37 mouse cellular contexts compared by ENCODE assay signal in the genomic region with DNA sequence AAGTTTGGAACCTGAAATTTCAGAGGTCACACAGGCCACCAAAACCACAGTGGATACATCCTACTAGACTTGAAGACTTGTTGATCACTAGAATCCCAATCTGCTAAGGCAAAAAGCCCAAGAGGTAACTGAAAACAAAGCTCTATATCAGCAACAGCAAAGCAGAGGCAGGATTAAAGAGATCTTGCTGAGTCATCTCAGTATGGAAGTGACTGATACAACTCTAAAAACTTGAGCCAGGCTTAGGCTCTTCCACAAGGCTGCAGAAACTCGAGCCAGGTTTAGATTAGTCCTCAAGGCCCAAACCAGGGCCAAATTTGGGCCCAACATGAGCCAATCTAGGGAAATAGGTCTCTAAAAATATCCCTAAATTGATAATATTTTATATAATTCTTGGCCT. TPM values are rescaled to one million over a fixed set of nuclear protein-coding genes. Genes with fewer than 3 reads are reported as not detected.
"Had no signal": no experiment of that assay in that cellular context is flagged by ENCODE, and none has a peak within 500 bp of the region (broad histone marks: within the 10 kb centered on the region; RNA-seq: fewer than 3 reads in every experiment).

No protein-coding gene starts in this region.

- H3K4me1 ChIP-seq: embryonic facial prominence, embryonic 10.5 days; embryonic facial prominence, embryonic 12.5 days; embryonic facial prominence, embryonic 13.5 days; embryonic facial prominence, embryonic 15.5 days; forebrain, embryonic 10.5 days; forebrain, embryonic 12.5 days; forebrain, embryonic 13.5 days; forebrain, embryonic 15.5 days; heart, embryonic 10.5 days had no signal

- H3K4me2 ChIP-seq: embryonic facial prominence, embryonic 12.5 days; embryonic facial prominence, embryonic 13.5 days; embryonic facial prominence, embryonic 15.5 days; forebrain, embryonic 12.5 days; forebrain, embryonic 13.5 days; forebrain, embryonic 15.5 days had no signal

- ATAC-seq: forebrain, embryonic 13.5 days; forebrain, embryonic 14.5 days; forebrain, embryonic 15.5 days; forebrain, embryonic 16.5 days; forebrain, postnatal 0 days had no signal

- H3K36me3 ChIP-seq: embryonic facial prominence, embryonic 10.5 days; embryonic facial prominence, embryonic 12.5 days; embryonic facial prominence, embryonic 13.5 days; embryonic facial prominence, embryonic 15.5 days; forebrain, embryonic 10.5 days; forebrain, embryonic 12.5 days; forebrain, embryonic 15.5 days; heart, embryonic 10.5 days had no signal

- H3K9me3 ChIP-seq: embryonic facial prominence, embryonic 10.5 days; embryonic facial prominence, embryonic 12.5 days; embryonic facial prominence, embryonic 13.5 days; embryonic facial prominence, embryonic 15.5 days; forebrain, embryonic 10.5 days; forebrain, embryonic 12.5 days; forebrain, embryonic 13.5 days; forebrain, embryonic 15.5 days; heart, embryonic 10.5 days had no signal

- DNase-seq: cerebellum, adult 9-11 months; cerebellum, postnatal 10 days; cerebellum, postnatal 14 days; cerebellum, postnatal 25 days; cerebellum, postnatal 36 days; embryo, embryonic 11 days; forebrain, postnatal 0 days; gastrocnemius, adult 2 months; gastrocnemius, postnatal 10 days; gastrocnemius, postnatal 14 days; gastrocnemius, postnatal 25 days; gastrocnemius, postnatal 36 days; heart, adult 18-20 months; heart, adult 2 months had no signal

- H3K27me3 ChIP-seq: embryonic facial prominence, embryonic 12.5 days; embryonic facial prominence, embryonic 13.5 days; embryonic facial prominence, embryonic 15.5 days; forebrain, embryonic 12.5 days; forebrain, embryonic 13.5 days; forebrain, embryonic 15.5 days had no signal

- H3K4me3 ChIP-seq: embryonic facial prominence, embryonic 10.5 days; embryonic facial prominence, embryonic 12.5 days; embryonic facial prominence, embryonic 13.5 days; embryonic facial prominence, embryonic 15.5 days; erythroblast, embryonic 14.5 days; forebrain, embryonic 10.5 days; forebrain, embryonic 12.5 days; forebrain, embryonic 13.5 days; forebrain, embryonic 15.5 days; gastrocnemius, adult 2 months; heart, adult 2 months; heart, embryonic 10.5 days had no signal

- H3K9ac ChIP-seq: embryonic facial prominence, embryonic 12.5 days; embryonic facial prominence, embryonic 13.5 days; embryonic facial prominence, embryonic 15.5 days; forebrain, embryonic 12.5 days; forebrain, embryonic 13.5 days; forebrain, embryonic 15.5 days; forebrain, postnatal 0 days had no signal

- H3K27ac ChIP-seq: embryonic facial prominence, embryonic 10.5 days; embryonic facial prominence, embryonic 12.5 days; embryonic facial prominence, embryonic 13.5 days; embryonic facial prominence, embryonic 15.5 days; forebrain, embryonic 10.5 days; forebrain, embryonic 12.5 days; forebrain, embryonic 13.5 days; forebrain, embryonic 15.5 days; gastrocnemius, adult 2 months; heart, adult 2 months; heart, embryonic 10.5 days had no signal

RNA-seq across cellular contexts. Expression of a gene that starts 56.2 kb away (rescaled TPM):
- total RNA-seq: common myeloid progenitor, adult 5-6 weeks; forebrain, postnatal 0 days; gastrocnemius, adult 18-20 months; gastrocnemius, adult 2 months; gastrocnemius, adult 8-10 months; gastrocnemius, postnatal 10 days; gastrocnemius, postnatal 14 days; gastrocnemius, postnatal 25 days; gastrocnemius, postnatal 36 days; gastrocnemius, postnatal 4 days; granulocyte monocyte progenitor cell, adult 5-6 weeks; heart, adult 18-20 months; heart, adult 2 months had no signal
- polyA plus RNA-seq: cortical plate, adult 2 months; embryonic facial prominence, embryonic 10.5 days; embryonic facial prominence, embryonic 11.5 days; embryonic facial prominence, embryonic 12.5 days; embryonic facial prominence, embryonic 13.5 days; embryonic facial prominence, embryonic 14.5 days; embryonic facial prominence, embryonic 15.5 days; erythroblast, embryonic 14.5 days; forebrain, embryonic 10.5 days; forebrain, embryonic 11.5 days; forebrain, embryonic 12.5 days; forebrain, embryonic 13.5 days; forebrain, embryonic 14.5 days; forebrain, embryonic 15.5 days; forebrain, embryonic 16.5 days; forebrain, postnatal 0 days; frontal cortex, adult 2 months; gonadal fat pad, adult 2 months; heart, adult 2 months; heart, embryonic 10.5 days had no signal
